Mouse (Mus musculus) lung, postnatal 10 days (tissue): Measurements from ENCODE around the gene Lsm10.
"Not testable (repeated sequence)": the region's sequence is repeated elsewhere in the genome, so short reads cannot be mapped to it uniquely, and the experiment has no call there.

ENCODE experiments used
- DNase-seq: peaks from one replicate; pipeline ENCODE4 v3.0.0; 2021

The Lsm10 gene

DNA sequence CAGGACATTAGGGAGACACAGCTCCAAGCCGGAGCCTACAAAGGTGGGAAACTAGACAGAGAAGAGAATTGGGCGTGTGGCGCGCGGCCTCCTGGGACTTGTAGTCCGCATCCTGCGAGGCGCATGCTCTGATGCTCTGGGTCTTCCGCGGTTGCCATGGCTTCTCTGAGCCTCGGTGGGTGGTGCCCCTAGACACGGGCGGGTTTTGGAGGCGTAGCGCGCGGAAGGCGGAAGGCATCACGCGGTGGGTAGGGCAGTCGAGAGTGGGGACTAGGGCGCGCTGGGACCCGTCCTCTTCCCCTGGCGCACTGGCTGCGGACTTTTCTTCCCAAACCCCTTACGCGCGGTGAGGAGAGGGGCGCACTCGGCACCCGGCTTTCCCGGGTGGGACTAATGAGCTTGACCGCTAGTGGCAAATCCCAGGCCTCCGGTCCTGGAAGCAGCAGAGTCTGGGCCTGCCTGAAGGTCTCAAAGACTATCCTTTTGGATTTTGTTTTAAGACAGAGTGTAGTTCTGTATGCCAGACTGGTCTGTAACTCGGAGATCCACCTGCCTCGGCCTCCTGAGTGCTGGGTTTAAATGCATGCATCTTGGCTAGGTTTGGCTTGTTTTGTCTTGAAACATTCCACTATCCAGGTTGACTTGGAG is at the start of gene Lsm10:
TSS of gene Lsm10 (plus strand) at position 160 of the 648 bp plus-strand sequence.
- peak; percentile 98 for DNase-seq

DNA sequence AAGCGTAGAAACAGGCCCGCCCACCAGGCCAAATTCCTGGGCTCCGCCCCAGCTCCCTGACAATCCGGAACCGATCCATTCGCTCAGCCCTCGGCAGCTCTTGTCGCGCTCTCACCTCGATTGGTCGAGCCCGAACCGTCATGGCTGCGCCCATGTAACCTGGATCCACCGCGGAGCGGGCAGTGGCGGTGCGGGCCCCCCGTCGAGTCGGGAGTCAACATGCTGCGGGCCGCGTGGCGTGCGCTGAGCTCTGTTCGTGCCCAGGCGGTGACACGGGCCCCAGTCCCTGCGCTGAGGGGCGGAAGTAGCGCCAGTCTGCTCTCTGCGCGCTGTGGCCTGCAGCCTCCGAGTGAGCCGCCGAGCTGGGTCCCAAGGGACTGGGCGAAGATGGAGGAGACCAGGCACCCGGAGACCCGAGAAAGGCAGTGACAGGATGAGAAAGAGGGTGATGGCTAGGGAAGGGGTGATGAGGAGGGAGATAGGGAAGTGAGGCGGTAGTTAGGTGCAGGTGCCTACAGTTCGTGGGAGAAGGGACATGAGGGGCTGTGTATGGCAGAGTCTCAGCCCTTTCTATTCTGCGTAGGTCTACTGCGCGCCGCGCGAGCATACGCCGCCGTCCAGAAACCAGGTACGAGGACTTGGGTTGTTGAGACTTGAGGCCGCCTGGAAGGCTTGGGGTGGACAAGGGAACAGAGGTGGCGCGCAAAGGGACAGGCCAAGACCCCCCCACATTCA is 49.4 kb upstream of the Lsm10 start, which contains the start of gene Mrps15:
TSS of gene Mrps15 (plus strand) at position 75 of the 735 bp plus-strand sequence.
- DNase-seq = peak; percentile 94

DNA sequence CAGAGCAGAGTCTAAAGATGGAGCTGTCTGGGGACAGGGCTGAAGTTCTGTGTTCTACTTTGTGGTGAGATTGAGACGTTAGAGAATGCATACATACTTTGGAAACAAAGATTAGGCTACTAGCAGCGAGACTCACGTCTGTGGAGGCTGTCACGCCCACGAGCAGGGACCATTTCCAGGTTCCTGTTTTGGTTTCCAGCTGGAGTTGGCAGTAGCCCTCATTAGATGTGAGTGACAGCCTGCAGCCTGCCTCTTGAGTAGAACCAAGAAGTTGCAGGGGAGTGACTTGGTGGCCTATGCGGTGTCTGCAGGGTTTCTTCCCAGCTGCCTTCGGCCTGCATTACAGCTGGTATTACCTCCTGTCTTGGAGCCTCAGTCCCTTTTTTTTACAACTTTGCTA is 44.8 kb upstream of the Lsm10 start:
- DNase-seq = peak; percentile 81

DNA sequence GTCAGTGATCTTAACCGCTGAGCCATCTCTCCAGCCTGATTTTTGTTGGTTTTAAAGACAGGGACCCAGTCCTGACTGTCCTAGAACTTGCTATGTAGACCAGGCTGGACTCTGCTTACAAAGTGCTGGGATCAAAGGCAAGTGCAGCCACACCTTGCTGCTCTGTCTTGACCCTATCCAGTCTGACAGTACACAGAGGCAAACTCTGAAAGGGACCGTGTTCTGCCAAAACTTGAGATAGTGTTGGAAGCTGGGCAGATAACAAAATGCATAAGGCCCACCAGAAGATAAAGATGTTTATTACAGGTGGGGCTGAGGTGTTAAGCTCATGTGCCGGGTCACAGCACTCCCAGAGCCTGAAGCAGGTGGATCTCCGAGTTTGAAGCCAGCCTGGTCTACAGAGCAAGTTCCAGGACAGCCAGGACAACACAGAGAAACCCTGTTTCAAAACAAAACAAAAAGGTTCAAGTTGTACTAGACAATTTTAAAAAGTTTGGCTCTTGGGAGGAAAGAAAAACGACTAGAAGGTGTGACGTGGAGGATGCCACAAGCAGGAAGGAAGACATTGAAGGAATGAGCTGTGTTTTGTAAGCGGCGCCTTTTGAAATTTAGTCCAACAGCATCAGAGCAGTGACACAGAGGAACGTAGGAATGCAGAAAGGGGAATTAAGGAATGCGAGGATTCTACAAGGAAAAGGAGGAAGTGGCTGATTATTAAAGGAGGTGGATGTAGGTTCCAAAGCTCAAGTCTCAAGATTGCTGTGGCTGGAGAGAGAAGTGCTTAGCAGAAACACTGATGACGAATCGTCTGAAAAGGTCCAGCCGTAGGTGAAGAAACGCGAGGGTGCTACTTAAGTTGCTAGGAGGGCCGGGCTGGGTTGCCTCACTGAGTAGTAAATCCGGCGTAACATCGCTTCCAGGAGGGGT is 39.0 kb upstream of the Lsm10 start:
- no peak for DNase-seq

DNA sequence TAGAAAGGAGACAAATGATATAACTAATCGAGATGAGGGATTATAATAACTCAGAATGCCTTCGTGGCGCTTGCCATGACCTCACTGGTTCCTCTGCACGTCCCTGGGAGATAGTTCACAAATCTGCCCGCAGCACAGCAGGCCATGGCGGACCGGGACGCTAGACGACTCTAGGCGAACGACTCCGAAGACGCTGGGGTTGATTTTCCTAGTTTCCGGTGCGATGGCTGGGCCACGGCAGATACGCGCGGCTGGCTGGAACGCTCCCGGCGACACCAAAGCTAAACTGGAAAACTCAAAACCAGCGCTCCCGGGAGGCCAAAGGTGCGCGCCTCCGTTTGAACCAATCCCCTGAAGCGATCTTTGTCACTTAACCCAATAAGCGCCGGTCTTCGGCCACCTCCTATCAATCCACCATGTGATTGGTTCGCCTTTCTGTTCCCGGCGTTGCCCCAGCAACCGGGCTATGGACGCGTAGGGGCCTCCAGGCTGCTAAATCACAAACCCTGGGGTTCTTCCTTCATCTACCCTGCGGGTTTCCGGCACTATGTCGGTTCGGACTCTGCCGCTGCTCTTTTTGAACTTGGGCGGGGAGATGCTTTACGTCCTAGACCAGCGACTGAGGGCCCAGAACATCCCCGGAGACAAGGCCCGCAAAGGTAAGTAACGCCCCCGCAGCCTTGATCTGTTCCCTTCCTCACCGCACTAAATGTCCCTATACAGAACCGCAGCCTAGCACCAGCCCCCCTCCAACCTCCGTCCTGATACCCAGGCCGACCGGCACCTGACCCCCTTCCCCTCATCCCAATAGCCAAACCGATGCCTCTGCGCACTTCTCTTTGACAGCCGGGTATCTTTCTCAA is 38.1 kb upstream of the Lsm10 start, which contains the start of gene Oscp1:
TSS of gene Oscp1 (plus strand) at position 432 of the 863 bp plus-strand sequence.
- peak; percentile 96 for DNase-seq

DNA sequence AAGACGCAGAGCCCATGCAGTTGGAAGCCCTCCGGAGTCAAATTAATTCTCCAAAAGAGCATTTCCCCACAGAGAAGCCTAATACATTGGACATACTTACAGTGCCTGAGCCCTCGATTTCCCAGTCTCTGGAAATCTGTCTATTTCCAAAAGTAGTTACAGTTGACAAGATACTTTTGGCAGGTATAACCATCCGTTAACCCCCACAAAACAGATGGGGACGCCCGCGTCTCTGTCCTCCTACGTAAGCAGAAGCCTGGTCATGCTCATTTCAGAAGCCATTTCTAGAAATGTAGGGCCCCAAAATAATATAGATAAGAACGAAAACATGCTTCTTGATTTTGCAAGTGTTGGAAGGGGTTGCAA is 37.4 kb upstream of the Lsm10 start:
- DNase-seq = no peak

DNA sequence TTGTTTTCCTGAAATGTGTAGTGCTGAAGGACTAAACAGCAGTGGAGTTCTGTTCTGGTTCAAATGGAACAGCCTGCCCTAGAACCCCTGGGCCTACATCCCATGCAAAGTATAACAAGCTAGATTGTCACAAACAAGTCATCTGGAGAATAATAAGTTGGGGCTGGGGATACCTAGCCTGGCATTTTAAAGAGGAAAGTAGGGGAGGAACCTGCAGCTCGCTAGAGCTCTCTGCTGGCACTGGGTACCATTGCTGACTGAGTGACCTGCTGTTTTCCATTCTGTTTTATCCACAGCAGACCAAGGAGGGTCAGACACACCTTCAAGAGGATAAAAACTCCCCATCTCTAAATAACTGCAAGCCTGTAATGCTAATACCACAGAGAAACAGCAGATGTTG is 33.6 kb upstream of the Lsm10 start:
- DNase-seq = peak; percentile 25

DNA sequence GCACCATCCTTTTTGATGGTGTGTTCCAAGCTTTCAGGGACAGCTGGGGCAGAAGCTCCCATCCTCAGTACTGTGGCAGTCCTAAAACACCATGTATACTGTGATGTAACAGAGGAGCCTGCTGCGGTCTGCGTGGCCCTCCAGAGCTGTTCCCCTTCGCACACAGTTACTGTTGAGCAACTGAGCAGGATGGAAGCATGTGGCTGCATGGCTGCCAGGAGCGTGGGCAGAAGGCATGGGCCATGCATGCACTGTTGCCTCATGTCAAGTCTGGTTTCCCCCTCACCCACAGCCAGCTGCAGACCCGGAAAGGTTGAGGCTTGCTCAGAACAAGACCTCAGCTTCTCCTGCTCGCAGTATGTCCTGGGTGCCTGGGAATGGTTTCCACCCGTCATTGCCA is 31.2 kb upstream of the Lsm10 start:
- no peak for DNase-seq

DNA sequence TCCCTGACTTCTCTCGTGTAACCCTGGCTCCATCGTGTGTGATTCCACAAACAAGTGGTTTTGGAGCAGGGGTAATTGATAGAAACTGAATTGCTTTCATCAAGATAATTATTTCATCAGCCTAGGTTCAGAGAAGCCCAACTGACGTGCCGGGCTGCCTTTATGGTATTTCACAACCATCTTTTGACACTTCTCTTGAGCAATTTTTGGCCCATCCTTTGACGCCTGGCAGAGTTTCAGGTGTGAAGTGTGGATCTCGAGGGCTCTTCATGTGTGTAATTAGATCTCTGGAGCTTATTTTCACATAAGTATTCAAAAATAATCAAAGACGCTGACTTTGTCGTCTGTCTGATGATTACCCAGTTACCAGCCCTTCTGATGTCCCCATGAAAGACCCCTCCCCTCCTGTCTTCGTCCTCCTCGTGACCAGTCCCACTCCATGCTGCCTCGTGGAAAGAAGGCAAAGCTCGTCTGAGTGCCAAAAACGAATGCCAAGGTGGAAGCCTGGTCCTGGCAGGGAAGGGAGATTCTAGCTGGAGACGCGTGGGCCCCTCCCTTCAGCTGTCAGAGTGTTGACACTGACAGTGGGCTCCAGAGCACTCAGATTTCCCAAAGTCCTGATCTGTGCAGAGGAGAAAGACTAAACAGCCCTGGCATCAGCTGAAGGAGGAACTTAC is 28.9 kb upstream of the Lsm10 start:
- peak; percentile 52 for DNase-seq

DNA sequence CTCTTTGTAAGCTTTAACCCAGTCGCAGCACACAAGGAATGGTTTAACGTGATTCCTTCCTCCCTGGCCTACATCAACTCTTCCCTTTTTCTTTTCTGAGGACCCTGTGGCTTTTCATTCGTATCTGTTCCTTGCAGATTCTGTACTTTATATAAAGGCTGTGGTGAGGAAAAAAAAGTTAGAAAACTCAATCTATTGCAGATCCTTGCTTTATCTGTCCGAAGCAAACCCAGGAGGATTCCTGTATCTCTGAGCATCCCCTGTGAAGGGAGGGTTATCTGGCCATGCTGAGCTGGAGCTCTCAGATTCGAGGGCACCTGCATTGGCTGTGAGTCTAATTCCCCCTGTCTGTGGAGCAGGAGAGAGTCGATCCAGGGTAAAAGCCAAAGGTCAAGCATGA is 27.6 kb upstream of the Lsm10 start:
- no peak for DNase-seq

DNA sequence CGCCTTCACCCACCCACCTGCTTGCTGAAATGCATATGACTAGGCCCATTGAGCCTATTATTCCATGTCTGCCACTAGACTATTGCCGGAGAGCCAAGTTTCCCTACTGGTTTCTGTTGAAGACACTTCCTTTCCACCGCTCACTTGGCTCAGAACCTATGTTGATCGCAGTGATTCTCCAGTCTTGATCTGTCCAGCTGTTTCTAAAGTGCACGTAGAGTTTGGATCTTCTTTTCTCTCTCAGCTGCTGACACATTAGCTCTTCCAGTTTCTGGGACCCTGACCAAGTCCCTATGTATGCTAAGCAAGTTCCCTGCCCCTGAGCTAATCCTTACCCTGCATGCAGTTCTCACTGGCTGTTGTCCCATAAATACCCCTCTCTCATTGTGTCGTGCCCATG is 18.6 kb upstream of the Lsm10 start:
- DNase-seq = peak; percentile 51

DNA sequence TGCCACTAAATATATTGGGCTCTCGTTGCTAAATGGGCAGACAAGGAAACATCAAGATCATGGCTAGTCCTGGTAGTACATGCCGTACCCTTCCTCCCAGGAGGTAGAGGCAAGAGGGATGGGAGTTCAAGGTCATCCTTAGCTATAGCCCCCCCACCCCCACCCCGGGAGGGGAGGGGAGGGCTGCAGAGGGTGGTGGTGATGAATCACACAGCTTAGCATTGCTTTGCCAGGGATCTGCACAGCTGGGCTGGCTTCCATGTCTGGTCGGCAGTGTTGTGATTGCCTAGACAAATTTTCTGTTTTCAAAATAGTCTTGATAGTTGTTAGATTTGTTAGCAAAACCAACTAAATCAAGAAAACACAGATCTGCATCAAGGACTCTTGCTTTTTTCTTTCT is 17.2 kb upstream of the Lsm10 start:
- DNase-seq = peak; percentile 55

DNA sequence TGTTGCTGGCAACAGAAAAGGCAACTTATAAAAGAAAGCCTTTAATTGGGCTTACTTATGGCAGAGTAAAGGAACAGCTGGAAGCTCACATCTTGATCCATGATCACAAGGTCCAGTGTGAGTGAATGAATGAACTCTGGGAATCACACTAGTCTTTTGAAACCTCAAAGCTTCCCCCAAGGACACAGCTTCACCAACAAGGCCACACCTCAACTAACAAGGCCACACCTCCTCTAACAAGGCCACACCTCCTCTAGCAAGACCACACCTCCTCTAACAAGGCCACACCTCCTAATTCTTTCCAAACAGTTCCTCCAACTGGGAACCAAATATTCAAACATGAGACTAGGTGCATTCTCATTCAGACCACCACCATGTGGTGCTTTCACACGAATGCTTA is 14.8 kb upstream of the Lsm10 start:
- no peak for DNase-seq

DNA sequence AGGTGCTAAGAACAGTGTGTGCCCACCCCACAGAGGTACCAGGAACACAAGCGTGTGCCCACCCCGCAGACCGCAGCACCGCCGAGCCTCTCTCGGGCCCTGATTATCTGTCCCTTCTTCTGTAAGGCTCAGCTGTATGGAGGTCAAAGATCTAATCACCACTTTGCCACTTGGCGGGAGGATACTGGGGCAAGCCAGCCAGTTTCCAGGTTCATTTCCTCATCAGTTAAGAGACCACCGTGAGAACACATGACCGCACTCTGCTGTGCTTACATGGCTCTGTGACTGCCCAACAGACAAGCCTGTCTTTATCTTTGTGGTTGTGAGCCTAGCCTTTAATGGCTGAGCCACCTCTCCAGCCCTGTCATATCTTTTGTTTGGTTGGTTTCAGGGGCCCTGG is 13.4 kb upstream of the Lsm10 start:
- DNase-seq = no peak

DNA sequence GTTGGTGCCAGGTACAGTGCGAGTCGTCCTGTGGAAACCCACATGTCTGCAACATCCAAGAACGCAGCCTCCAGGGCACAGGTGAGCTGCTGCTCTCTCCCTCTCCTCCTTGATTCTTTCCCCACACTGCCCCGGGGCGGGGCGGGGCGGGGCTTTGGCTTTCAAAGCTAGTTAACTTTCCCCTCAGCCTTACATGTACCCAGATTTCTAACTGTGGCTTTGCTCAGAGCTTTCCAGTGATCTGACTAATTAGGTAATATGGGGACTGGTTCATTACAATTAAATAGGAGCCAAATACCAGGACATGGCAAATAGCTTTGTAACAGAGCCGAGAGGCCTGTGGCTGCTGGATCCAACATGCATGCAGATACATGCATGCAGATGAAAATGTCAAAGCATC is 12.0 kb upstream of the Lsm10 start:
- no peak for DNase-seq

DNA sequence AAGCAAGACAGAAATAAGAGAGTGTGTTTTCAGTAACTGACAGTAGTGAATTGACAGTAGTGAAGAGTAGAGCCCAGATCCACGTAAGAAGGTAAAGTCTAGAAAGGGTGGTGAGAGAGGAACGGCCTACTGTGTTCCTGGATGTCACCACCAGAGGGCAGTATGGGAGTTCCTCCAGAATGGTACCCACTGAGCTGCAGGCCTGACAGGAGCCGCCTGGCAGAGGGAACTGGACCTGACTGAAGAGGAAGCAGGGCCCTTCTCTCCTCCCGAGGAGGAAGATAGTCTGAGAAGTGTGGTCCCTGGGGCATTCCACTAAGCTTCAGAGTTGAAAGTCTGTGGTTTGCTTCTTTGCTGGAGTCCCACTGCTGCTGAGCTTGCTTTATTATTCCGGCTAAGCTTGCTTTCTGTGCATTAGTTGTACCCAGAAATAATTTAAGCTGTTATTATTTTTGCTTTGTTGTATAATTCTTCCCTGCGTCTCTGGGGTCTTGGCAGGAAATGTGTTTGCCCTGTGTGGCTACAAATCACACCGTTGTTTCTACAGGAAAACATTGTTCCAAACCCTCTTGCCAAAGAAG is 10.3 kb upstream of the Lsm10 start:
- DNase-seq = peak; percentile 91

DNA sequence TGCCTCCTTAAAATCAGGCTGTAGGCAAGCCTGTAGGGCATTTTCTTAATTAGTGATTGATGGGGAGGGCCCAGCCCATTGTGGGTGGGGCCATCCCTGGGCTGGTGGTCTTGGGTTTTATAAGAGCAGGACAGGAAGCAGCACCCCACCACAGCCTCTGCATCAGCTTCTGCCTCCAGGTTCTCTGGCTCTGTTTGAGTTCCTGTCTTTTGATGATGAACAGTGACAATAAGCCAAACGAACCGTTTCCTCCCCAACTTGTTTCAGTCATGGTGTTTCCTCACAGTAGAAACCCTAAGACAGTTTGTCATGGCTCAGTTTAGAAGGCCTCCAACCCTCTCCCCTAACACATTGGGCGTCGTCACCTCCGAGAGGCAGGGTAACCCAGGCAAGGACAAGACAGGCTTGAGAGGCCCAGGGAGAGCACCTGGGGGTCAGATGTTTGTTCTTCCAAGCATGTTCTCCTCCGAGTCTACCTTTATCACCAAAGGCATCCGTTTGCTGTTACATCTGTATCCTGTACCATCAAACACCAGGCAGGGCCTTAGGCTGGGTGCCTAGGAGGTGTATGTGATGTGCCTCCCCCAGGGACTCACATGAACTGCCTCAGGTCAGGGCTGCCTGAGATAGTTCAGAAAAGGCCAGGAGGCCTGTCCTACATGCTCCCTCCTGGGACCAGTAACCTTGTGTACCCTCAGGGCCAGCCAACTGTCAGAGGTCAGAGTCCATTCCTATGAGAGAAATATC is 6.1 kb upstream of the Lsm10 start:
- no peak for DNase-seq

DNA sequence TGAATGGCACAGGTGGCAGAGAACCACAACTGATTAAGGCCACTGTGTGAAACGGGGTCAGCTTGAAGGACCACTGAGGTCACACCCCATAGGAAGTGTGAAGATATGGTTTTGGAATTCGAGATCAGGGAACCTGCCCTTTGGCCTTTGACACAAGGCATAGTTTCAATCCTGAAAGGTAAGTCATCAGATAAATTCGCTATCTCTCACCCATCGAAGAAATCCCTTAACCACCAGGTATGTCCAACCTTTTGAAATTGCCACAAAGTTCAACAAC is 5.6 kb upstream of the Lsm10 start:
- no peak for DNase-seq

DNA sequence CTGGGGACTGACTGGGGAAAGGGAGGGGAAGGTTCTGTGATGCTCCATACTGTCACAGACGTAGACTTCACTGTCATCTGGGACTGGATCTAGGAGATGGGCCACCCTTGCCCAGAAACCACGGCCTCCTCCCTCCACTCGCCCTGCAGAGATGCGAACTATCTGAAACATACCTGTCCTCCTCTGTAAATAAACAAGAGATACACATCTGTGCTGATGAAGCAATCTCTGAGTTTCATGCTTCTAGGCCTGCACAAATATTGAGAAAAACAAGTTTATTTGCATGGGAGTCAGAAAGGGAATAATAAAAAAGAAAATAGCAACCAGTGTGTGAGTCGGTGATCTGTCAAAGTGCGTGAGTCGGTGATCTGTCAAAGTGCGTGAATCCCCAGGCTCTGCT is 4.5 kb upstream of the Lsm10 start:
- no peak for DNase-seq

DNA sequence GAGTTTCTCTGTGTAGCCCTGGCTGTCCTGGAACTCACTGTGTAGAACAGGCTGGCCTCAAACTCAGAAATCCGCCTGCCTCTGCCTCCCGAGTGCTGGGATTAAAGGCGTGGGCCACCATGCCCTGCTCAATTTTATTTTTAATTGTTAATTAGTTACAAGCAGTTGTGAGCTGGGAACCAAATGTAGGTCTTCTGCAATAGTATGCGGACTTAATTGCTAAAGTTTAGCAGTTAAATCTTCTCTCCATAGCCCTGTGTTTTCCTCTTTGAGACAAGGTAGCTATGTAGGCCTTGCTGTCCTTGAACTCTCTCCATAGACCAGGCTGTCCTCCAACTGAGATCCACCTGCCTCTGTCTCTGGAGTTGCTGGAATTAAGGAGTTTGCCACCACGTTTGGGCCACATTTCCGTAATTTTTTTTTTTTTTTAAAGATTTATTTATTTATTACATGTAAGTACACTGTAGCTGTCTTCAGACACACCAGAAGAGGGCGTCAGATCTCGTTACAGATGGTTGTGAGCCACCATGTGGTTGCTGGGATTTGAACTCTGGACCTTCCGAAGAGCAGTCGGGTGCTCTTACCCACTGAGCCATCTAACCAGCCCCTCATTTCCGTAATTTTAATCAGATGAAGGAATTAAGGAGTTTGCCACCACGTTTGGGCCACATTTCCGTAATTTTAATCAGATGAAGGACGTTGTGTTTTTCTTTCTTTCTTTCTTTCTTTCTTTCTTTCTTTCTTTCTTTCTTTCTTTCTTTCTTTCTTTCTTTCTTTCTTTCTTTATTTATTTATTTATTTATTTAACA is 597 bp upstream of the Lsm10 start:
- not testable (repeated sequence) for DNase-seq
